In genomic region chr9:83434489-83434888, GRCm38 (mm10) we compare ENCODE assay signal across 9 mouse cellular contexts. TPM values are rescaled to one million over a fixed set of nuclear protein-coding genes. Genes with fewer than 3 reads are reported as not detected.
DNase-seq lines count a peak whose midpoint lies in the region; ATAC-seq and TF ChIP-seq lines count a peak whose summit lies in the region.
"Had no signal": no experiment of that assay in that cellular context is flagged by ENCODE, and none has a peak within 500 bp of the region (broad histone marks: within the 10 kb centered on the region; RNA-seq: fewer than 3 reads in every experiment).

No protein-coding gene starts in this region.

- peak overlapping the region; percentile 44 for H3K4me2 ChIP-seq in heart, embryonic 14.5 days (ENCODE audit: low read length)
- no peak overlapping the region for H3K4me2 ChIP-seq in midbrain, embryonic 13.5 days (replicated peaks)
- H3K4me2 ChIP-seq: liver, embryonic 15.5 days had no signal

- H3K27ac ChIP-seq in heart, embryonic 14.5 days (replicated peaks in 1 of 2; ENCODE audit: control insufficient read depth in 1 of 2, insufficient read depth in 1 of 2, low read depth in 2 of 2, low read length in 2 of 2) = peak overlapping the region; percentile 34 to 73
- H3K27ac ChIP-seq in midbrain, embryonic 13.5 days = peak overlapping the region; percentile 47; the same call in 1 of the 2 replicates
- H3K27ac ChIP-seq: liver, embryonic 15.5 days had no signal

- DNase-seq in heart, adult 18-20 months = no peak
- DNase-seq in brain, embryonic 14.5 days (ENCODE audit: low read depth) = peak; percentile 61
- peak; percentile 45 to 51 for DNase-seq in cerebellum, postnatal 10 days
- DNase-seq in urinary bladder, adult 18-20 months (ENCODE audit: low spot score in 2 of 2) = no peak
- no peak for DNase-seq in kidney, postnatal 25 days

- no peak overlapping the region for H3K9ac ChIP-seq in heart, embryonic 14.5 days (ENCODE audit: low read length)
- H3K9ac ChIP-seq in midbrain, embryonic 13.5 days (replicated peaks) = no peak overlapping the region
- H3K9ac ChIP-seq: liver, embryonic 15.5 days had no signal

- no peak for TF ChIP-seq CTCF in brain, embryonic 14.5 days (IDR thresholded peaks at IDR 0.05; ENCODE audit: borderline replicate concordance, extremely low read depth, insufficient read depth, insufficient read length)

- no peak overlapping the region for H3K4me3 ChIP-seq in heart, embryonic 14.5 days (ENCODE audit: control insufficient read depth in 1 of 2, insufficient read depth in 1 of 2, low read depth in 1 of 2, low read length in 2 of 2)
- H3K4me3 ChIP-seq in midbrain, embryonic 13.5 days (replicated peaks) = no peak overlapping the region
- H3K4me3 ChIP-seq: liver, embryonic 15.5 days had no signal

- peaks cover 9 to 14% of the 10 kb centered on the region in 2 experiments for H3K4me1 ChIP-seq in heart, embryonic 14.5 days (ENCODE audit: control insufficient read depth in 2 of 2, insufficient read depth in 2 of 2, low read length in 2 of 2)
- H3K4me1 ChIP-seq in midbrain, embryonic 13.5 days (replicated peaks) = peaks cover 11% of the 10 kb centered on the region
- H3K4me1 ChIP-seq: liver, embryonic 15.5 days had no signal

- H3K36me3 ChIP-seq in heart, embryonic 14.5 days (ENCODE audit: control insufficient read depth, insufficient read depth, low read length) = peaks cover 4% of the 10 kb centered on the region; the same call in 1 of the 2 replicates
- peaks cover 3% of the 10 kb centered on the region; the same call in 1 of the 2 replicates for H3K36me3 ChIP-seq in midbrain, embryonic 13.5 days
- H3K36me3 ChIP-seq: liver, embryonic 15.5 days had no signal

- no peaks in the 10 kb centered on the region for H3K9me3 ChIP-seq in heart, embryonic 14.5 days (ENCODE audit: control insufficient read depth, low read length)
- no peaks in the 10 kb centered on the region for H3K9me3 ChIP-seq in midbrain, embryonic 13.5 days
- H3K9me3 ChIP-seq: liver, embryonic 15.5 days had no signal

- no peaks in the 10 kb centered on the region for H3K27me3 ChIP-seq in heart, embryonic 14.5 days (ENCODE audit: control insufficient read depth, insufficient read depth, low read length)
- H3K27me3 ChIP-seq in midbrain, embryonic 13.5 days = no peaks in the 10 kb centered on the region
- H3K27me3 ChIP-seq: liver, embryonic 15.5 days had no signal

- ATAC-seq in heart, embryonic 14.5 days (ENCODE audit: insufficient number of reproducible peaks, insufficient read depth, low FRiP score, low read depth) = peak; percentile 35; the same call in 1 of the 2 replicates
- 0 out of 2 replicates have a peak, but pooled peaks have one; percentile 25 for ATAC-seq in midbrain, embryonic 13.5 days

- WGBS in heart, embryonic 14.5 days = 16% methylated on average over 4 of the region's 4 CpGs
- 54% methylated on average over 4 of the region's 4 CpGs for WGBS in midbrain, embryonic 13.5 days

- no peak for TF ChIP-seq POLR2A in brain, embryonic 14.5 days (IDR thresholded peaks at IDR 0.05; ENCODE audit: borderline replicate concordance, extremely low read depth, insufficient read depth, insufficient read length, poor library complexity, severe bottlenecking)

RNA-seq across cellular contexts. Expression of gene Lca5, which starts 6.4 kb away (rescaled TPM):
- 12.8 and 14.6 TPM in 2 replicates for polyA plus RNA-seq in heart, embryonic 14.5 days (2014; fragmentation: Nextera tagmentation; extraction: Ambion mirVana)
- 1 to 10 TPM; 2.0 to 2.7 TPM for total RNA-seq in heart, adult 18-20 months (2021)
- polyA plus RNA-seq in brain, embryonic 14.5 days (2012; rRNA removed) = 19.5 and 21.8 TPM in 2 replicates
- 19.0 and 24.7 TPM in 2 replicates for polyA plus RNA-seq in midbrain, embryonic 13.5 days (2015; fragmentation: Nextera tagmentation; extraction: Ambion mirVana)
- total RNA-seq: MEL had no signal

Comparison
In these comparisons a context has a peak if more than half of its experiments do, and no peak if none do; other contexts are left out.
1. DNase-seq: peak in brain, embryonic 14.5 days (single experiment) and cerebellum, postnatal 10 days (2 of 2); none in heart, adult 18-20 months (0 of 2), urinary bladder, adult 18-20 months (0 of 2) and kidney, postnatal 25 days (0 of 2).